Mouse (Mus musculus) urinary bladder, adult 18-20 months (tissue): Measurements from ENCODE around the gene Ifna6.
"Not testable (repeated sequence)": the region's sequence is repeated elsewhere in the genome, so short reads cannot be mapped to it uniquely, and the experiment has no call there.

ENCODE experiments used
- DNase-seq, 2 experiments: peaks; one replicate each; pipeline ENCODE4 v3.0.0; 2022; ENCODE audit warnings: low spot score in 2 of 2, mixed read lengths in 2 of 2

The Ifna6 gene

DNA sequence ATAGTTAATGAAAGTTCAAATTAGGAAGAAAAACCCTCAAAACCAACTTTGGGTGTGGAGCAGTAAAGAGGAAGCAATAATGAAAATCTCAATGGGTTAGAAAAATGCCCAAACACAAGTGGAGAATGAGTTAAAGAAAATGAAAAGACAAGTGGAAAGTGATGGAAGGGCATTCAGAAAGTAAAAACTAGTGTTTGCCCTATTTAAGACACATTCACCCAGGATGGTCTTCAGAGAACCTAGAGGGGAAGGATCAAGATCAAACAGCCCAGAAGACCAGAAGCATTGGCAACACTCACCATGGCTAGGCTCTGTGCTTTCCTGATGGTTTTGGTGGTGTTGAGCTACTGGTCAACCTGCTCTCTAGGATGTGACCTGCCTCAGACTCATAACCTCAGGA is at the start of gene Ifna6:
TSS of gene Ifna6 (plus strand) at position 301 of the 400 bp plus-strand sequence.
- DNase-seq, result not testable (repeated sequence)

DNA sequence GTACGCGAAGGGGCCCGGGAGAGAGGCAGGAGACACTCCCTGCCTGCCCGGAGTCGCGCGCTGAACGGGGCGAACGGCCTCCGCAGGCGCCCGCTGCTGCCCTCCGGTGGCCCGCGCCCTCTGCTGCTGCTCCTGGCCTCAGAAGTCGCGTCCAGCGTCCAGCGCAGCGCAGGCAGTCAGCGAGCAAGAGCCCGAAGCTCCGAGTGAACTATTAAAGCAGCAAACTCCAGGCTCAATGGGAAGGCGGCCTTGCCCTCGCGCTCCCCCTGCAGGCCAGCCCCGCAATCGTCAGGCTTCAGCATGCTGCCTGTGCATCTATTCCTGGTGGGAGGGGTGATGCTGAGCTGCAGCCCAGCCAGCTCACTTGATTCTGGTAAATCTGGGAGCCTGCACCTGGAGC is 47.7 kb upstream of the Ifna6 start, which contains the start of gene Gm13272:
TSS of gene Gm13272 (plus strand) at position 301 of the 400 bp plus-strand sequence.
- not testable (repeated sequence) for DNase-seq

DNA sequence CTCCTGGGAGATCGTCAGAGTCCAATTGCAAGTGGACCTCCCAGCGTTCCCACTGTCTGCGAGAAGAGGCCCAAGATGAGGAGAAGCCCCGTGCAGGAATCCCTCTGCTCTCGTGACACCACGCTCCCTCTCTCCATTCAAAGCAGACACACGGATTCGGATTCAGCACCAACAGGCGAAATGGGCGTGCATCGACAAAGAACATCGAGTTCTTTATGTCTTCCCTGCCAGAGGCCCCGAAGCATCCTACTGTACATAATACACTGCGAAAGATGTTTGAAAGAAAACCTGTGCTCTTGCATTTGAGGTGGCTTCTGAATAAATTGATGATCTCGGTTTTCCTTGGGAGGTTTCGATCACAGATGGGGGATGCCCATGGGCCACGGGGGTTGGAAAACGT is 46.9 kb upstream of the Ifna6 start:
- DNase-seq, result not testable (repeated sequence)

DNA sequence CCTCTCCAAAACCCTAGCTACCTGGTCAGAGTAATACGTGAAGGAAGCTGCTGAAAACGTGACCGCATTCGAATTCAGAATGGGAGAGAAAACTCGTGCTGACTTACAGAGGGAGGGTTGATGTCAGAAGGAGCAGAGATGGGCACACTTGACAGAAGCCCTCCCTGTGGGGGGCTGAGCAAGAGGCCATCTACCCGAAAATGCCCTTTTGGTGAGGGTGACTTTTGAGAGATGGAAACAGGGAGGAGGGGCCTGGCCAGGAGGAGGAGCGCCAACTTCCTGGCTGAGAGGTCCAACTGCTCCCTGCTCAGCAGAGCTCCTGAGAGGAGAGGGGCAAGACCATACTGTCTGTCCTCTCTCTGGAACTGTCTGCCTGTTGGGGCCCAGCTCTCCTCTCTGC is 45.4 kb upstream of the Ifna6 start, which contains the start of gene Ifnz:
TSS of gene Ifnz (plus strand) at position 301 of the 400 bp plus-strand sequence.
- DNase-seq, result not testable (repeated sequence)

DNA sequence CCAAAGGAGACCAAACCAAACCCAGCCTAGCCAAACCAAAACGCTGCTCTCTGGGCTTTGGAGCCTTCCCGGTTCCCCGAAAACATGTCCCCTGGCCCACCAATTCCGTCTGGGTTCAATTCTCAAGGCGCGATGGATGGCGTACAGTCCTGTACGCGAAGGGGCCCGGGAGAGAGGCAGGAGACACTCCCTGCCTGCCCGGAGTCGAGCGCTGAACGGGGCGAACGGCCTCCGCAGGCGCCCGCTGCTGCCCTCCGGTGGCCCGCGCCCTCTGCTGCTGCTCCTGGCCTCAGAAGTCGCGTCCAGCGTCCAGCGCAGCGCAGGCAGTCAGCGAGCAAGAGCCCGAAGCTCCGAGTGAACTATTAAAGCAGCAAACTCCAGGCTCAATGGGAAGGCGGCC is 44.9 kb upstream of the Ifna6 start:
- not testable (repeated sequence) for DNase-seq

DNA sequence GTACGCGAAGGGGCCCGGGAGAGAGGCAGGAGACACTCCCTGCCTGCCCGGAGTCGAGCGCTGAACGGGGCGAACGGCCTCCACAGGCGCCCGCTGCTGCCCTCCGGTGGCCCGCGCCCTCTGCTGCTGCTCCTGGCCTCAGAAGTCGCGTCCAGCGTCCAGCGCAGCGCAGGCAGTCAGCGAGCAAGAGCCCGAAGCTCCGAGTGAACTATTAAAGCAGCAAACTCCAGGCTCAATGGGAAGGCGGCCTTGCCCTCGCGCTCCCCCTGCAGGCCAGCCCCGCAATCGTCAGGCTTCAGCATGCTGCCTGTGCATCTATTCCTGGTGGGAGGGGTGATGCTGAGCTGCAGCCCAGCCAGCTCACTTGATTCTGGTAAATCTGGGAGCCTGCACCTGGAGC is 41.8 kb upstream of the Ifna6 start, which contains the start of gene Gm13276:
TSS of gene Gm13276 (plus strand) at position 301 of the 400 bp plus-strand sequence.
- DNase-seq, result not testable (repeated sequence)

DNA sequence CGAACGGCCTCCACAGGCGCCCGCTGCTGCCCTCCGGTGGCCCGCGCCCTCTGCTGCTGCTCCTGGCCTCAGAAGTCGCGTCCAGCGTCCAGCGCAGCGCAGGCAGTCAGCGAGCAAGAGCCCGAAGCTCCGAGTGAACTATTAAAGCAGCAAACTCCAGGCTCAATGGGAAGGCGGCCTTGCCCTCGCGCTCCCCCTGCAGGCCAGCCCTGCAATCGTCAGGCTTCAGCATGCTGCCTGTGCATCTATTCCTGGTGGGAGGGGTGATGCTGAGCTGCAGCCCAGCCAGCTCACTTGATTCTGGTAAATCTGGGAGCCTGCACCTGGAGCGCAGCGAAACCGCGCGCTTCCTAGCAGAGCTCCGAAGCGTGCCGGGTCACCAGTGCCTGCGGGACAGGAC is 38.8 kb upstream of the Ifna6 start, which contains the start of gene Gm13277:
TSS of gene Gm13277 (plus strand) at position 231 of the 400 bp plus-strand sequence.
- peak in 1 of 2 experiments; percentile 63 for DNase-seq

DNA sequence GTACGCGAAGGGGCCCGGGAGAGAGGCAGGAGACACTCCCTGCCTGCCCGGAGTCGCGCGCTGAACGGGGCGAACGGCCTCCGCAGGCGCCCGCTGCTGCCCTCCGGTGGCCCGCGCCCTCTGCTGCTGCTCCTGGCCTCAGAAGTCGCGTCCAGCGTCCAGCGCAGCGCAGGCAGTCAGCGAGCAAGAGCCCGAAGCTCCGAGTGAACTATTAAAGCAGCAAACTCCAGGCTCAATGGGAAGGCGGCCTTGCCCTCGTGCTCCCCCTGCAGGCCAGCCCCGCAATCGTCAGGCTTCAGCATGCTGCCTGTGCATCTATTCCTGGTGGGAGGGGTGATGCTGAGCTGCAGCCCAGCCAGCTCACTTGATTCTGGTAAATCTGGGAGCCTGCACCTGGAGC is 36.0 kb upstream of the Ifna6 start, which contains the start of gene Gm13278:
TSS of gene Gm13278 (plus strand) at position 301 of the 400 bp plus-strand sequence.
- DNase-seq, result not testable (repeated sequence)

DNA sequence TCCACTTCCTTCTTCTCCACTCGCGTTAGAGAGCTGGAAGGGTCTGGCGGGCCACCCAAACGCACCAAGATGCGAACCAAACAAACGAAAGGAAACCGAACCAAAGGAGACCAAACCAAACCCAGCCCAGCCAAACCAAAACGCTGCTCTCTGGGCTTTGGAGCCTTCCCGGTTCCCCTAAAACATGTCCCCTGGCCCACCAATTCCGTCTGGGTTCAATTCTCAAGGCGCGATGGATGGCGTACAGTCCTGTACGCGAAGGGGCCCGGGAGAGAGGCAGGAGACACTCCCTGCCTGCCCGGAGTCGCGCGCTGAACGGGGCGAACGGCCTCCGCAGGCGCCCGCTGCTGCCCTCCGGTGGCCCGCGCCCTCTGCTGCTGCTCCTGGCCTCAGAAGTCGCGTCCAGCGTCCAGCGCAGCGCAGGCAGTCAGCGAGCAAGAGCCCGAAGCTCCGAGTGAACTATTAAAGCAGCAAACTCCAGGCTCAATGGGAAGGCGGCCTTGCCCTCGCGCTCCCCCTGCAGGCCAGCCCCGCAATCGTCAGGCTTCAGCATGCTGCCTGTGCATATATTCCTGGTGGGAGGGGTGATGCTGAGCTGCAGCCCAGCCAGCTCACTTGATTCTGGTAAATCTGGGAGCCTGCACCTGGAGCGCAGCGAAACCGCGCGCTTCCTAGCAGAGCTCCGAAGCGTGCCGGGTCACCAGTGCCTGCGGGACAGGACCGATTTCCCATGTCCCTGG is 33.1 kb upstream of the Ifna6 start, which contains the start of gene Gm13275:
TSS of gene Gm13275 (plus strand) at position 552 of the 740 bp plus-strand sequence.
- DNase-seq, result peak; percentile 75 to 100

DNA sequence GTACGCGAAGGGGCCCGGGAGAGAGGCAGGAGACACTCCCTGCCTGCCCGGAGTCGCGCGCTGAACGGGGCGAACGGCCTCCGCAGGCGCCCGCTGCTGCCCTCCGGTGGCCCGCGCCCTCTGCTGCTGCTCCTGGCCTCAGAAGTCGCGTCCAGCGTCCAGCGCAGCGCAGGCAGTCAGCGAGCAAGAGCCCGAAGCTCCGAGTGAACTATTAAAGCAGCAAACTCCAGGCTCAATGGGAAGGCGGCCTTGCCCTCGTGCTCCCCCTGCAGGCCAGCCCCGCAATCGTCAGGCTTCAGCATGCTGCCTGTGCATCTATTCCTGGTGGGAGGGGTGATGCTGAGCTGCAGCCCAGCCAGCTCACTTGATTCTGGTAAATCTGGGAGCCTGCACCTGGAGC is 30.1 kb upstream of the Ifna6 start, which contains the start of gene Gm13279:
TSS of gene Gm13279 (plus strand) at position 301 of the 400 bp plus-strand sequence.
- DNase-seq, result not testable (repeated sequence)

DNA sequence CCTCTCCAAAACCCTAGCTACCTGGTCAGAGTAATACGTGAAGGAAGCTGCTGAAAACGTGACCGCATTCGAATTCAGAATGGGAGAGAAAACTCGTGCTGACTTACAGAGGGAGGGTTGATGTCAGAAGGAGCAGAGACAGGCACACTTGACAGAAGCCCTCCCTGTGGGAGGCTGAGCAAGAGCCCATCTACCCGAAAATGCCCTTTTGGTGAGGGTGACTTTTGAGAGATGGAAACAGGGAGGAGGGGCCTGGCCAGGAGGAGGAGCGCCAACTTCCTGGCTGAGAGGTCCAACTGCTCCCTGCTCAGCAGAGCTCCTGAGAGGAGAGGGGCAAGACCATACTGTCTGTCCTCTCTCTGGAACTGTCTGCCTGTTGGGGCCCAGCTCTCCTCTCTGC is 27.9 kb upstream of the Ifna6 start, which contains the start of gene Gm13285:
TSS of gene Gm13285 (plus strand) at position 301 of the 400 bp plus-strand sequence.
- DNase-seq, result not testable (repeated sequence)

DNA sequence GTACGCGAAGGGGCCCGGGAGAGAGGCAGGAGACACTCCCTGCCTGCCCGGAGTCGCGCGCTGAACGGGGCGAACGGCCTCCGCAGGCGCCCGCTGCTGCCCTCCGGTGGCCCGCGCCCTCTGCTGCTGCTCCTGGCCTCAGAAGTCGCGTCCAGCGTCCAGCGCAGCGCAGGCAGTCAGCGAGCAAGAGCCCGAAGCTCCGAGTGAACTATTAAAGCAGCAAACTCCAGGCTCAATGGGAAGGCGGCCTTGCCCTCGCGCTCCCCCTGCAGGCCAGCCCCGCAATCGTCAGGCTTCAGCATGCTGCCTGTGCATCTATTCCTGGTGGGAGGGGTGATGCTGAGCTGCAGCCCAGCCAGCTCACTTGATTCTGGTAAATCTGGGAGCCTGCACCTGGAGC is 24.3 kb upstream of the Ifna6 start, which contains the start of gene Gm13287:
TSS of gene Gm13287 (plus strand) at position 301 of the 400 bp plus-strand sequence.
- not testable (repeated sequence) for DNase-seq

DNA sequence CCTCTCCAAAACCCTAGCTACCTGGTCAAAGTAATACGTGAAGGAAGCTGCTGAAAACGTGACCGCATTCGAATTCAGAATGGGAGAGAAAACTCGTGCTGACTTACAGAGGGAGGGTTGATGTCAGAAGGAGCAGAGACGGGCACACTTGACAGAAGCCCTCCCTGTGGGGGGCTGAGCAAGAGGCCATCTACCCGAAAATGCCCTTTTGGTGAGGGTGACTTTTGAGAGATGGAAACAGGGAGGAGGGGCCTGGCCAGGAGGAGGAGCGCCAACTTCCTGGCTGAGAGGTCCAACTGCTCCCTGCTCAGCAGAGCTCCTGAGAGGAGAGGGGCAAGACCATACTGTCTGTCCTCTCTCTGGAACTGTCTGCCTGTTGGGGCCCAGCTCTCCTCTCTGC is 22.0 kb upstream of the Ifna6 start, which contains the start of gene Gm13288:
TSS of gene Gm13288 (plus strand) at position 301 of the 400 bp plus-strand sequence.
- DNase-seq, result not testable (repeated sequence)

DNA sequence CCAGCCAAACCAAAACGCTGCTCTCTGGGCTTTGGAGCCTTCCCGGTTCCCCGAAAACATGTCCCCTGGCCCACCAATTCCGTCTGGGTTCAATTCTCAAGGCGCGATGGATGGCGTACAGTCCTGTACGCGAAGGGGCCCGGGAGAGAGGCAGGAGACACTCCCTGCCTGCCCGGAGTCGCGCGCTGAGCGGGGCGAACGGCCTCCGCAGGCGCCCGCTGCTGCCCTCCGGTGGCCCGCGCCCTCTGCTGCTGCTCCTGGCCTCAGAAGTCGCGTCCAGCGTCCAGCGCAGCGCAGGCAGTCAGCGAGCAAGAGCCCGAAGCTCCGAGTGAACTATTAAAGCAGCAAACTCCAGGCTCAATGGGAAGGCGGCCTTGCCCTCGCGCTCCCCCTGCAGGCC is 21.5 kb upstream of the Ifna6 start:
- peak in 1 of 2 experiments; percentile 18 for DNase-seq

DNA sequence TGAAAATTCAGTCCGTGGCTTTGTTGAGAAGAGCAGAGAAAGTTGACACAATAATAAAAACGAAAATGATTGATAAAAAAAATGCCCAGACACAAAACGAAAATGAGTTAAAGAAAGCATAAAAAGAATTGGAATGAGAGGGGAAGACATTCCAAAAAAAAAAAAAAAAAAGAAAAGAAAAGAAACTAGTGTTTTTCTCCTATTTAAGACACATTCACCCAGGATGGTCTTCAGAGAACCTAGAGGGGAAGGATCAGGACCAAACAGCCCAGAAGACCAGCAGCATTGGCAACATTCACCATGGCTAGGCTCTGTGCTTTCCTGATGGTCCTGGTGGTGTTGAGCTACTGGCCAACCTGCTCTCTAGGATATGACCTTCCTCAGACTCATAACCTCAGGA is 11.3 kb upstream of the Ifna6 start, which contains the start of gene Ifna7:
TSS of gene Ifna7 (plus strand) at position 301 of the 400 bp plus-strand sequence.
- DNase-seq, result no peak

DNA sequence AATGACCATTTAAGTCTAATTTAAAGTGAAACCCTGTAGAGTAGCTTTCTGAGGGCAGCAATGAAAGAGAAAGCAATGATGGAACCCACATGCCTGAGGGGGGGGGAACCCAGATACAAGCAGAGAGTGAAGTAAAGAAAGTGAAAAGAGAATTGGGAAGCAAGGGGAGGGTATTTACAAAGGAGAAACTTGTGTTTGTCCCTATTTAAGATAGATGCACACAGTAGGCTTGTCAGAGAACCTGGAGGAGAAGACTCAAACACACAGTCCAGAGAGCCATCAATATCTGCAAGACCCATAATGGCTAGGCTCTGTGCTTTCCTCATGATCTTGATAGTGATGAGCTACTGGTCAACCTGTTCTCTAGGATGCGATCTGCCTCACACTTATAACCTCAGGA is 7.6 kb upstream of the Ifna6 start, which contains the start of gene Ifna11:
TSS of gene Ifna11 (plus strand) at position 301 of the 400 bp plus-strand sequence.
- no peak for DNase-seq

DNA sequence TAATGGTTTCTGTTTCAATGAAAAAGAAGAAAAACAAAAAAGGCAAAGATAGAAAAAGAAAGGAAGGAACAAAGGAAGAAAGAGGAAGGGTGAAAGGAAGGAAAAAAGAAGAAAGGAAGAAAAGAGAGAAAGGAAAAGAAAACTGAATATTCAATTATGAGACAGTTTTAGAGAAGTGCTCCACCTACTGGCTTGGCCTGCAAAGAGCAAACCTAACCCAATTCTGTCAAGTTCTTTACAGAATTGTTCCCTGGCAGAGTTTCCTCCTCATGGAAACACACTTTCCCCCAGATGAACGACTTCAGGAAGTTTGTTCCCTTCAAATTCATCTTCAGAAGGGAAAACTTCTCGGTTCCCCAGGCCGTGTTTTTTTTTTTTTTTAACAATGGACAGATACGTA is 4.2 kb upstream of the Ifna6 start:
- DNase-seq, result no peak

DNA sequence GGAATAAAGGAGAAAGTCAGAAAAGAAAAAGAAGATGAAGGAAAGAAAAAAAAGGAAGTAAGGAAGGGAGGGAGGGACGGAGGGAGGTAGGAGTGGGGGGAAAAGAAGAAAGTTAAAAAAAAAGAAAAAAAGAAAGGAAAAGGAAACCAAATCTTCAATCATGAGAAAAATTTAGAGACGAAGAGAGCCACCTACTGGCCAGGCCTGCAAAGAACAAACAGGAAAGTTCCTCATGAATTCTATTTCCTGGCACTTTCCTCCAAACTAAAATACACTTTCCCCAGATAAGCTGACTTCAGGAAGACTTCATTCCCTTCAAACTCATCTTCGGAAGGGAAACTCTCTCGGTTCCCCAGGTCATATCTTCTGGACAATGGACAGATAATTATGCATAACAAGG is 3.3 kb downstream of the Ifna6 start:
- peak in 1 of 2 experiments; percentile 15 for DNase-seq

DNA sequence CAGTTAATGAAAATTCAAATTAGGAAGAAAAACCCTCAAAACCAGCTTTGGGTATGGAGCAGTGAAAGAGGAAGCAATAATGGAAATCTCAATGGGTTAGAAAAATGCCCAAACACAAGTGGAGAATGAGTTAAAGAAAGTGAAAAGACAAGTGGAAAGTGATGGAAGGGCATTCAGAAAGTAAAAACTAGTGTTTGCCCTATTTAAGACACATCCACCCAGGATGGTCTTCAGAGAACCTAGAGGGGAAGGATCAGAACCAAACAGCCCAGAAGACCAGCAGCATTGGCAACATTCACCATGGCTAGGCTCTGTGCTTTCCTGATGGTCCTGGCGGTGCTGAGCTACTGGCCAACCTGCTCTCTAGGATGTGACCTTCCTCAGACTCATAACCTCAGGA is 8.0 kb downstream of the Ifna6 start, which contains the start of gene Ifna5:
TSS of gene Ifna5 (plus strand) at position 301 of the 400 bp plus-strand sequence.
- not testable (repeated sequence) for DNase-seq

DNA sequence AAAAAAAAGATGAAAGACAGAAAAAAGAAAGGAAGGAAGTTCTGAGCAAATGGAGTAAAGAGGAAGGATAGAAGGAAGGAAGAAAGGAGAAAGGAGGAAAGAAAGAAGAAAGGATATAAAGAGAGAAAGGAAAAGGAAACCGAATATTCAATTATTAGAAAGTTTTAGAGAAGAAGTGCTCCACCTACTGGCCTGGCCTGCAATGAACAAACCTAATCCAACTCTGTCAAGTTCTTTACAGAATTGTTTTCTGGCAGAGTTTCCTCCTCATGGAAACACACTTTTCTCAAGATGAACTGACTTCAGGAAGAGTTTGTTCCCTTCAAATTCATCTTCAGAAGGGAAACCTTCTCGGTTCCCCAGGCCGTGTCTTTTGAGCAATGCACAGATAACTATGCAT is 11.6 kb downstream of the Ifna6 start:
- DNase-seq, result no peak

DNA sequence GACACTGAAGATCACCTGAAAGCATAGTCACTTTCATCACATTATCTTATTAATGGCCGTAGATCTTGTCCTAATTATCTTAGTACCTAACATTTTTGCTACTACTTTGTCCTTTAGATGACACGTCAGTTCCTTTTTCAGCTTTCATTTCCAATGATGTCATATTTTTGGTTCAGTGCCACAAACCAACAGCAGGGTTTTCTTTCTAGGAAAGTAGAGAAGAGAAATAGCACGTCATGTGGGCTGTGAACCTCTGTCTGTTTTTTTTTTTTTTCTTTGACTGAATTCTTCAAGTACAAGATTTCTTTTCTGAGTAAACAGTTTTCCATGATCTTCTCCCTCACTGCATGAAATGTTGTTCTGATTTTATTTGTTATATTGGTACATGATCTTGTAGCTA is 12.8 kb downstream of the Ifna6 start:
- no peak for DNase-seq

DNA sequence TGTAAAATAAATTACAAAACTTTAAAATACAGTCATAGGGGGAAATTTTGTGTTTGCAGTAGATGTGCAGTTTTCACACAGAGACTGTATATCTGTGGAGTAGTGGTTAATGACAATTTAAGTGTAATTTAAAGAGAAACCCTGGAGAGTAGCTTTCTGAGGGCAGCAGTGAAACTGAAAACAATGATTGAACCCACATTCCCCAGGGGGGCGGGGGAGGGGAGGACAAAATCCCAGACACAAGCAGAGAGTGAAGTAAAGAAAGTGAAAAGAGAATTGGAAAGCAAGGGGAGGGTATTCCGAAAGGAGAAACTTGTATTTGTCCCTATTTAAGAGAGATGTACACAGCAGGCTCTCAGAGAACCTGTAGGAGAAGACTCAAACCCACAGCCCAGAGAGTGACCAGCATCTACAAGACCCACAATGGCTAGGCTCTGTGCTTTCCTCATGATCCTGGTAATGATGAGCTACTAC is 14.3 kb downstream of the Ifna6 start, which contains the start of gene Ifna4:
TSS of gene Ifna4 (plus strand) at position 424 of the 474 bp plus-strand sequence.
- no peak for DNase-seq
